Mouse (Mus musculus) liver, adult (tissue): Measurements from ENCODE around the gene Tmc8.

ENCODE experiments used
- GATA4 ChIP-seq: IDR thresholded peaks from 2 replicates; pipeline ENCODE4 v1.6.1; 2014; ENCODE audit warnings: mild to moderate bottlenecking, low read length; ENCODE audit not compliant: insufficient replicate concordance

The Tmc8 gene

DNA sequence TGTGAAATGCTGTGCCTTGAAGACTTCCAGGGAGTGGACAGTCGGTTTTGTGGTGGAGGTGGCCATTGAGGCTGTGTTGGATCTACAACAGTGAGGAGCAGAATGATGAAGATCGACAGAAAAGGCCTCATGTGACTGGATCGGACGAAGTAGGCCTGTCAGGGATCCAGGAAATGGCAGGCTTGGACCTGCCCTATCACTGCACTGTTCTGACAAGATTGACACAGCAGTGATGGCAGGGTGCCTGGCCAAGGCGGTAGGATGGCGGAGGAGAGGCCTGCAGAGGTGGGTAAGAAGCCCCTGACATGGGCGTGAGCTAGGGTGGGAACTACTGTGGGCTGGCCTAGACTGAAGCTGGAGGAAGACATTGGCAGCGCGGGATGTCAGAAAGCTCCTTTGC lies 17.6 kb upstream of the Tmc8 start:
- no peak for TF ChIP-seq GATA4

DNA sequence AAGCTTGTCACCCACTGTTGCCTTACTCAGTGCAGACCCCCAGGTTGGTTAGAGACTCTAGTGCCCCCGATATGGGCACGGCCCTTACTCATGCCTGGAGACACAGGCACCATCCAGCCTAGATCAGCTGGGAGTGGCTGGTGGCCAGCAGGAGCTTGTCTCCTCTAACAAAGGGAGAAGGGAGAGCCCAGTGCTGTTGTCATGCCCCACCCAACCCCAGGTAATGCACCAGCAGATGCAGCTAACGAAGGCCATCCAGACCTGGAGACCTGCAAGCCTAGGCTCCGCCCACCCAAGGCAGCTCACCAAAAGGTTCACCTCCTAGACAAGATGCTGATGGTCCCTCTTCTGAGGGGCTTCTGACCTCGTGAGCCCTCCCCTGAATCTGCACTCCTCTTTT lies 16.5 kb upstream of the Tmc8 start:
- no peak for TF ChIP-seq GATA4

DNA sequence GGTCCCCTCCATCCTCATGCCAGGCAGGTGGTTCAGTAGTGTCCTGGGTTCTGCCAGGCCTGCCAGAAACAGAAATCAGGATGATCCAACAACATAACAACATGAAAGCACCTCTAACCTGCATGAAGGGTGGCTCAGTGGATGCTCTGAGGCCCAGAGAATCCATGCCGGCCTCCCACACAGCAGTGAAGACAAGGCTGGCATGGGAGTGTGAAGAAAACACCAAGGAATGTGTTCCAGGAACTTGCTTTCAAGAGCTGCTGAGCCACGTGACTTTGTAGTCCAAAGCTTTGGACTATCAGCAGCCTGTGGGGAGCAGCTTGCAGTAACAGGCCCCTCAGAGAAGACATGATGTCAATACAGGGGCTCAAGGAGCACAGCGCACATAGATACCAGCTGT lies 15.6 kb upstream of the Tmc8 start:
- no peak for TF ChIP-seq GATA4

DNA sequence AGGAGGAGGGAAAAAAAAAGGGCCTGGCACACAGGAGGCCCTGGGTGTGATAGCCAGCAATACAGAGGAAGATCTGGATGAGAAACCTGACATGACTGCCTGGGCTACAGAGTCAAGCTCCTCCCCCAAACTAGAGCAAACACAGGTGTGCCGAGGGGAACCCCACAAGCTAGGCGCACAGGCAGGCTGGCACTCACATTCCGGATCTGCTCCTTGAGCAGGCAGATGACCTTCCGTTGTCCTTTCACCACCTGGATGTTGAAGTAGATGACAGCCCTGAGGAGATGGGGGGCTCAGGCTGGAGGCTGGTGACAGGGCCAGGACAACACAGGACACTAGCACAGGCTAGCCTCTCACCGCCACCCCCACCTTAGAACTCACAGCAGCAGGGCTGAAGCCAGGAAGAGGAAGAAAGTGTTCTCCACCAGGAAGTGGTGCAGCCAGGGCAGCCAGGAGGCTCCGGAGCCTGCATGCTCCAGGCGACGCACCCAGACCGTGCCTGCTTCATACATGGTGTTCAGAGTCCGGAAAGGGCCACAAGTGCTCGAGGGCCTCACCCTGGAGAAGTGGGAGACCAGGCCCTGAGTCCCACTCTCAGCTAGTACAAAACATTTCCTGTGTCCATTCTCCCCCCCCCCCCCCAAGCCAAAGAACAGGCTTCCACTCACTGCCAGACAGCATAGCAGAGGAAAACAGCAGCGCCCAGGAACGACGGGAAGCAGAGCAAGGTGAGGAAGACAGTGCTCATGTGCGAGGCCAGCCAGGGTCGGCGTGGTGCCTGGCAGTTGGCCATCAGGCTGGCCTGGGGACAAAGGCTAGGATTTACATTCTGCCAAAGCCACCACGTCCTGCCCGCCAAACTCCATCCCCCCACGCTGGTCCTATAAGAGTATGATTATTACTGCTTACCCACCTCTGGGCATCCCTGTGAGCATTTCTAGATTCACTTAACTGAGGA lies 12.9 kb upstream of the Tmc8 start:
- TF ChIP-seq GATA4, result no peak

DNA sequence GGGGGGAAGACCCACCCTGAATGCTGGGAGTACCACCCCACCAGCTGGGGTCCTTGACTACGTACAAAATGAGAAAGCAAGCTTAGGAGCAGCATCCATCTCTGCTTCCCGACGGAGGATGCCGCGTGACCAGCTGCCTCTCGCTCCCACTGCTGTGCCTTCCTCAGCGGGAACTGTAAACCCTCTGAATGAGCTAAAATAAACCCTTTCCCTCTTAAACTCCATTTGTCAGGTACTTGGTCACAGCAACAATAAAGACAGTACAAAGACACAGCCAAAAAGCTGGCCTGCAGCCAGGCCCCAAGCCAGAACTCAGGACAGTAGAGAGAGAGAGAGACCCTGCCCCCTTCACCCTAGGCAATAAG lies 12.2 kb upstream of the Tmc8 start:
- TF ChIP-seq GATA4, result no peak

DNA sequence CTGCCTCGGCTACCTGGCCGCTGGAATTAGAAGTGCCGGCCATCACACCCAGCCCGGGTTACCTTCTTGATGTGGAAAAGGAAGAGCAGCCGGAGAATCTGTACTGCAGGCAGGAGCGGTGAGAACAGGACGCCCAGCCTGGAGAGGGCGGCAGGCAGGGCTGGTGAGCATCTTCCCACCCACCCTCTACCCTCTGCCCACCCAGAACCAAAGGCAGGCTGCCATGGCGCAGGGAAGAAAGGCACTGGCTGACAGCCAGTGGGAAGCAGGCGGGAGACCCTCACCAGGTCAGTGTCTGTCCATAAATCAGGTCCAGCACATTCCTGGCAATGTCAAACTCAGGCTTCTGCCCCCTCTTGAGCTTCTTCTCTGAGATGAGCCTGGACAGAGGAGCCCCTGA lies 11.5 kb upstream of the Tmc8 start:
- TF ChIP-seq GATA4, result no peak

DNA sequence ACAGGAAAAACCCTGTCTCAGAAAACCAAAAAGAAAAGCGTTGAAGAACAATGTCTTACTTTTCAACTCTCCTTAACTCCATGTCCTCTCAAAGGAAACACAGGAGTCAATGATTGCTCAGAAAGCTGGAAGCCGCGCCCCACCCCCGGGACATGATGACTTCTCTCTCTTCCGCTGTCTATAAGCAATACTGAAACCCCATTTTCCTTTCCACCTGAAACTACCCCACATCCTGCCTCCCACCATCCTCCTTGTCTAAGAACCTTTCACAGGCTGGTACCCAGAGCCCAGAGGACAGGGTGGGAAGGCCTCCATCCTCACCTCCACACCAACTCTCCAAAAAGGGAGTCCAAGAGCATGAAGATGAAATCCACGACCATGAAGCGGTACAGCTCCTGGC lies 9.5 kb upstream of the Tmc8 start:
- TF ChIP-seq GATA4, result no peak

DNA sequence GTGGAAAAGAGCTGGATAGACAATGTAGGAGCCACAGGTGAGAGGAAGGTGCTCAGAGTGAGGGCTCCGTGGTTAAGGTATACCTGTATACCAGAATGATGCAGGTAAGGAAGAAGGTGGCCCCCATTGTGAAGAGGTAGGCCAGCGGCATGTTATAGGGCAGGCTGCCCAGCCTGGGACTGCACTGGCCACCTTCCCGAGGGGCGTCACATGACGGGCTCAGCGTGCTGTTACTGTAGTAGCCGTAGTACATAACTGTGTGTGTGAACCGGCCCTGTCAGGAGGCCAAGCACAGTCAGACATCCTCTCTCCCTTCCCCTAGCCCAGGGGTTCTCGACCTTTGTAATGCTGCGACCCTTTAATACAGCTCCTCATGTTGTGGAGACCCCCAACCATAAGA lies 7.0 kb upstream of the Tmc8 start:
- TF ChIP-seq GATA4, result no peak

DNA sequence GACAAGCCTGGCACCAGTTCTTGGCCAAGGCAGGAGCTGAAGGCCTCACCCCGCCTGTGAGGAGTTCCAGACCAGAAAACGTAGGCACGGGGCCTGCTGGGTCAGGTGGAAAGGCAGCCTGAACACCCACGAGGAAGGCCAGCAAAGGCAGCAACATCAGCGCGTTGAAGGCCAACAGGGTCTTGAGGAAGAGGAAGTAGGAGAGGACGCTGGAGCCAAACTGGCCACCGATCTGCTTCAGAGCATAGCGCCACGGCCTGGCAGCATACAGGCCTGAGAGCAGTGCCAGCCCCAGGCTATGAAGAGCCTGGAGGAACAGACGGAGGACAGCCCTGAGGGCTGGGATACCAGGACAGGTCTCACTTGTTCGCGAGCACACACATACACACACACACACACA lies 6.3 kb upstream of the Tmc8 start:
- no peak for TF ChIP-seq GATA4

DNA sequence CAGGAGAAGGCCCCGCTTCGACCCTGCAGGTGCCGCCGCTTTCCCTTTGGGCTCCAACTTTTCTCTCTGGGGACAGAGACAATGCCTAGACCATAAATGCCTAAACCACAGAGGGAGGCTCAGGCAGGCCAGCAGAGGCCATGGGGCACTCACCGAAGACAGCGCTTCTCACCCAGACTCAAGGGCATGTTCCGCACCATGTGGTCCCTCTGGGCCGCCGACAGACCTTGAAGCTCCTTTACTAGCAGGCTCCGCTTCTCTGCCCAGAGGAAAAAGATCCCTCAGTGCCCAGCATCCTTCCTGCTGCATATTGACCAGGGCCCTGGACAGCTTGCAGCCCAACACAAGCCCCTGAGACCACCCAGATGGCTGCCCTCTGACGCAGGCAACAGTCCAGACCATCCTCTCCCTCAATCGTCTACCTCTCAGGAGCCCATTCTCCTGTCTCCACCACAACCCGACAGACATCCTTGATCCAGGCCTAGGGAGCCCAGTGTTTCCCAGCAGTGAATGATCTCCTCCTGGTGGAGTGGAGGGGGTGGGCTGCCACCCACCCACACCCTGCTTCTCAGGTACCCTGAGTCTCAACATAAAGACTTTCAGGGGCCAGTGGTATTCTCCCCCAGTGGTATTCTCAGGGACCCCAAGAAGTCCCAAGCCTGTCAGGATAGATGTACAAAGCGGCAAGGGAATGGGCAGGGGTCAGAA lies 5.6 kb upstream of the Tmc8 start:
- no peak for TF ChIP-seq GATA4

DNA sequence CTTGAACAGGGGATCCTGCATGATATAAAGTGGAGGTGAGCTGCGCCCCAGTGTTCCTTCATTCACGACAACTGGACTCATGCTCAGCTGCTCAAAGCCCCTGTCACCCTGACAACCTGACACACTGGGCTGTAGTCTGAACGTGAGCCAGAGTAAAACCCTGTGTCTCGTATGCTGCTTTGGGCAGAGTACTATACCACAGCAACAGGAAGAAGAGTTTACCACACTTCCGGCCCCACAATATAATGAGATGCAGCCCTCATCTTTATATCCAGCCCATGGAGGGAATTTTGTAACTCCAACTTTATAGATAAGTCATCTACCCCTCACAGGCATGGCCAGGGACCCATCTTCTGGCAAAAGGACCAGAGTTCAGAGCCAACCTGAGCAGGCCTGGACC lies 4.8 kb upstream of the Tmc8 start:
- no peak for TF ChIP-seq GATA4

DNA sequence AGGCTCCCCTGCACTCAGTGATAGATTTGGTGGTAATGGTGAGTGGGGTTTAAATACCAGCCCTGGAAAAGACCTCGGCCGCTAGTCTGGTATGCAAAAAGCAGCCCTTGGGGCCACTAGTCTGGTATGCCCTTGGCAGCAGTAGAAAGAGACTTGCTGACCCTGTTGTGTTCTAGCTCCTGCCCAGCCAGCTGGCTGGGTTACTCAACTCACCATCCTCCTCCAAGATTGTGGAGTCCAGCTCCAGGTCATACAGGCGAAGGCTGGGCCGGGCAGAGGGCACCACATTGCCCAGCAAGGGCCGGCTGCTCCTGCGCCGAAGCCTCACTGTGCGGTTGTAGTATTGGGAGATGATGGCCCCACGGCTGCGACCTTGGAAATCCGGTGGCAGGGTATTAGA lies 3.8 kb upstream of the Tmc8 start:
- TF ChIP-seq GATA4, result no peak

DNA sequence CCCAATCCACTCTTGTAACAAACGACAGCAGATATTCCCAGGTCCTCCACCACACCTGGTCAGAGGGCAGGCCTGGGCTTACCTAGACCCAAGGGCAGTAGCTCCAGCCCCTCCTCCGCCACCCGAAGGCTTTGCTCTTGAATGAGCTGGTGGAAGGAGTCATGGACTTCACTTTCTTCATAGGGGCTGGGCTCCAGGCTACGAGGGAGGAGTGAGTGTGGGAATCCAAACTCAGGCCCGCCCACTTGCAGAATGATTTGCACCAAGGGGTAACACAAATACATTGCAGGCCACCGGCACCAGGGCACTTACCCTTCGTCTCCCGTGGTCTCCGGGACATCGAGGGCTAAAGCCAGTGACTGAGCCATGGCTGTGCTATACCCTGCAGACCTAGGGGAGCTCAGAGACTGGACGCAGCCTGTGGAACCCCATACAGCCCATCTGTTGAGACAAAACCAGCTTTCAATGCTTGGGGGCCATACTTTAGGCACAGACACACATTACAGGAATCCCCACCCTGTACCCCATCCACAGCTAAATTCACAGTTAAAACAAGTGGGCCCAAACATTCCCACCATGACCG lies 2.9 kb upstream of the Tmc8 start:
- TF ChIP-seq GATA4, result no peak

DNA sequence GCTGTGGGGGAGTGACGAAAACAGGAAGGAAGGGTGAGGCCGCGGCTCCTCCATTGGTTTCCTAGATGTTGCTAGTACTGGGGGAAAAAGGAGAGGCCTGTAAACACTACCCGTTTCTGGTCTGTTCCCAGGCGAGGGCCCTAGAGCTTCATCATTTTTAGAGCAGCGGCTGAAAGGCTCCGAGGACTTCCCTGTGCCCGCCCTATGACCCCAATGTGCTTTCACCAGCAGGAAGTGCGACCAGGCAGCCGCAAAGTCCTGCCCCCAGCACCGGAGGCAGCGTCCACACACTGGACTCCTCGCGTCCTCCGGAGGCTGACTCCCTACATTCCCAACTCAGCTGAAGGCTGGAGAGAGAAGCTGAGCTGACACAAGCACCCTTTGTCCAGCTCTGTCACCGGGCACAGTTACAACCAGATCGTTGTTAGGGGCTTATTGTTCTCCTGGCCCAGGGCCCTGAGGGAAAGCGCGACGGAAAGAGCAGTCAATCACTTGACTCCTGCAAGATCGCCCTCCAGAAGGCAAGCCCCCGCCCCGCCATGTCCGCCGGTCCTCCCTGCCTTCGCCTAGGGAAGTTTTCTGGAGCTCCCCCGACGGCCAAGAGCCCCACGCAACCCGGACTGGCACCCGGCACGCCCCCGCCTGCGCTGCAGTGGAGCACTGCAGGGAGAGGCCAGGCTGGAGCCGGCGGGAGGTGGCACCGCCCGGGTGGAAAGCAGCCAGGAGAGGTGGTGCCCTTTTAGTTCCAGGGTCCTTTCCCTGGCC lies 2.3 kb upstream of the Tmc8 start:
- TF ChIP-seq GATA4, result no peak

DNA sequence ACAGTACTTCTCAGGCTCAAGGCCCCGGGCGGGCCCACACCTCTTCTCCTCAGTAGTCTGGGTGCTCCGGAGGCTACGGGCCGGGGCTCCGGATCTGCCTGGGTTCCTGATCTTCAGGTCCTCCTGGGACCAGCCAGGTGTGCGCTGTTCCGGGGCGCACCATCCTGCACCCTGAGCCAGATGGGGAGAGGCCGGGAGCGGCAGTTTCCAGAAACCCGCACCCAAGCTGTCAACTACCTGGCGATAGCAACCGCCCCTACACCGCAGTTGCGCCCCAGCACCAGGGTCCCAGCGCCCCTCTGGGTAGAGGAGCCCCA lies 1.7 kb upstream of the Tmc8 start:
- TF ChIP-seq GATA4, result no peak
